Mouse (Mus musculus) C2C12 (cell line): Measurements from ENCODE around the gene Asic3.

ENCODE experiments used
- CTCF ChIP-seq: IDR thresholded peaks from one replicate; pipeline ENCODE4 v1.5.1; 2011; ENCODE audit not compliant: control insufficient read depth, insufficient read depth, insufficient read length
- USF1 ChIP-seq: IDR thresholded peaks from one replicate; pipeline ENCODE4 v1.6.1; 2011; ENCODE audit warnings: low read depth, mild to moderate bottlenecking, control low read depth, moderate library complexity

DNA sequence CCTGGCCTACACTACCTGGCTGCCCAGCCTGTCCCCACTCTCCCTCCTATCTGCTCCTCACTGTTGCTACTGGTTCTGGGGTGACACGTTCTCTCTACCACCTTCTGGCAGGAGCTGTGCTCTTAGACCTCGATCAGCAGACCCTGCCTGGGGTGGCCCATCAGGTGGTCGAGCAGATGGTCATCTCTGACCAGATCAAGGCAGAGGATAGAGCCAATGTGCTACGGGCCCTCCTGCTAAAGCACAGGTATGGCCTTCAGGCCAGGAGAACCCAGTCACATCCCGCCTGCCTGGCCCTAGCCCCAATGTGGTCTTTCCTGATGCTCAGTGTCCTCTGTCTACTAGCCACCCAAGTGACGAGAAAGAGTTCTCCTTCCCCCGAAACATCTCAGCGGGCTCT is 20.8 kb downstream of the Asic3 start:
- TF ChIP-seq USF1 (no peak), CTCF (no peak)
